Mouse (Mus musculus) T-helper 1 cell (primary cell): Measurements from ENCODE around the gene Ccn2.

Experiments used
- in situ Hi-C: fragments of 300-600 bp; cut with MboI, MseI; formaldehyde crosslinking; loops from one replicate; pipeline ENCODE4 v1.15.1; 2025; ENCODE audit warnings: high pct_unique_total_duplicates

Ccn2 gene

DNA sequence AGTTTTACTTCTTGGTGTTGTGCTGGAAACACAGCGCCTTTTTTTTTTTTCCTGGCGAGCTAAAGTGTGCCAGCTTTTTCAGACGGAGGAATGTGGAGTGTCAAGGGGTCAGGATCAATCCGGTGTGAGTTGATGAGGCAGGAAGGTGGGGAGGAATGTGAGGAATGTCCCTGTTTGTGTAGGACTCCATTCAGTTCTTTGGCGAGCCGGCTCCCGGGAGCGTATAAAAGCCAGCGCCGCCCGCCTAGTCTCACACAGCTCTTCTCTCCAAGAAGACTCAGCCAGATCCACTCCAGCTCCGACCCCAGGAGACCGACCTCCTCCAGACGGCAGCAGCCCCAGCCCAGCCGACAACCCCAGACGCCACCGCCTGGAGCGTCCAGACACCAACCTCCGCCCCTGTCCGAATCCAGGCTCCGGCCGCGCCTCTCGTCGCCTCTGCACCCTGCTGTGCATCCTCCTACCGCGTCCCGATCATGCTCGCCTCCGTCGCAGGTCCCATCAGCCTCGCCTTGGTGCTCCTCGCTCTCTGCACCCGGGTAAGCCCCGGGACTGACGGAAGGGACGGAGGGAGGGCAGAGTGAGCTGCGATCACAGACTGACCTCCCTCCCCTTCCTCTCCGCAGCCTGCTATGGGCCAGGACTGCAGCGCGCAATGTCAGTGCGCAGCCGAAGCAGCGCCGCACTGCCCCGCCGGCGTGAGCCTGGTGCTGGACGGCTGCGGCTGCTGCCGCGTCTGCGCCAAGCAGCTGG is at the start of gene Ccn2:
Ccn2 (plus strand) TSS at position 193 of the 753 bp plus-strand sequence.
- in situ Hi-C loops: no loop called here

DNA sequence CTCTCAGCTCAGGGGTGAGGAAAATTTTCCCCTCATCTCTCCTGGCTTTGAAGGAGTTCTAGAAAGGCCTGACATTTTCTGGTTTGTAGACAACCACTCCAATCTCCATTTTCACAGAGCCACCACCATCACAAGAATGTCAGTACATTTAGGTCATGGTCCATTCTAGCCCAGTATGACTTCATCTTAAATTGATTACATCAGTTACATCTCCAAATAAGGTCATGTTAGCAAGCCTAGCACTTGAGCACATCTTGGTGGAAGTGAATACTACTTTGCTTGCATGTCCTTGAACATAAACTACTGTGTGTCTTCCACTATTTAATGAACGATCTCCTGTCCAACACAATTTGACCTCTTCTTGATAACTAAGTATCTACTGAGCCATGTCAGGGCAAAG is 42.4 kb upstream of the Ccn2 start:
- in situ Hi-C loops: no loop called here

DNA sequence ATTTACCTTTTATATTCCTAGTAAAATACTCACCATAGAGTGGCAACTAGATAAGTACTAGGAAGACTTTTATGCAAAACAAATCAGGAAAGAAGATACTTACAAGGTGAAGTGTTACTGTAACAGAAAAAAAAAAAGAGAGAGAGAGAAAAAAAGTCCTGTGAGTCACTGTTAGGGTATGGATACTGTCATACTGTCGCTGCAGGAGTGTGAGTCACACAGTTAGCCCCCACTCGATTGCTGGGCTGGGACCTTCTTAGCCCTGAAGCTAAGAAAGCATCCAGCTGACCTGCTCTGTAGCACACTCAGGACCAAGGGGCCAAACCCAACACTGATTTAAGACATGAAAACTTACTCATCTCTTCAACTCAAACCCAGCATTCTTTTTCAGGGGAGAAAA is 41.2 kb upstream of the Ccn2 start:
- in situ Hi-C loops: no loop called here

DNA sequence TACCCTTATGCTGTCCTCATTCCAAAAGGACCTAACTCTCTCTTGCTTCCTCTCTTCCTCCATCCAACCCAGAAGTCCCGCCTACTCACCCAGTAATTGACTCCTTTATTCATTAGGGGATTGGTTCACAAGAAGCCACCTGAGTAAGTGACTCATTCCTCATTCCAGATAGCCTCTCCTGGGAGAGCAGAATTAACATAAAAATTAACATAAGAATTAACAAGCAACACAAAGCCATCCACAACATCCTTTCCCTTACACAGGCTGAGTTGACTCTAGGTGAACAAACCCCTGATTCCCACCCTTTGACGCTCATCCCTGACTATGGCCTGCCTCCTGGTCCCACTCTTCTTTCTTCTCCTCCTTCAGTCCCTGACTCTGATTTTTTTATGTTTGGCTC is 36.9 kb upstream of the Ccn2 start:
- in situ Hi-C loops: no loop called here

DNA sequence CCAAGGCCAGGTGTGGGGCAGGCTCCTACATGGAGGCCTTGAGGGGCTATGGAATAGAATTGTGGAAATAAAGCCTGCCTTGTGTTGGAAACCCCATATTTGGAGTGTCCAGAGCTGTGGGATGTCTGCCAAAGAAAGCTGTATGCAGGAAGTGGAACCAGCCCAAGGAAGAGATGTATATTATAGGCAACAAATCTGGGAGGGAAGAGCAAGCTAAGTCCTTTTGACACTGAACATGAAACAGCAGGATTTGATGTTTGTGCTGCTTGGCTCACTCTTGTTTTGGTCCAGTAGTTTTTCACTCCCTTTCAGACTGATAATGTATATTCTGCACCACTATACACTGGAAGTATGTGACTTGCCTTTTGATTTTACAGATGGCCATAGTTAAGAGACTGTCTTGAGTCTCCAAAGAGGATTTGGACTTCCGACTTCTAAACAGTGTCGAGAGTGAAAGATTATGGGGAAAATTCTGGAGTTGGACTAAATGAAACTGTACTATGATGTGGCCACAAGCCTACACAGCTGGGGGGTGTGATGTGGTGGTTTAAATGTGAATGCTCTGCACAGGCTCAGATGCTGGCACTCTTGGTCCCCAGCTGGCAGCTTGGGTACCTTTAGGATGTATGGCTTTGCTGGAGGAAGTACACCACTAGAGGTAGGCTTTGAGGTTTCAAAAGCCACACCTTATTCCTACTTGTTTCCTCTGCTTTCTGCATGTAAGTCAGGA is 25.4 kb upstream of the Ccn2 start:
- in situ Hi-C loops: no loop called here

DNA sequence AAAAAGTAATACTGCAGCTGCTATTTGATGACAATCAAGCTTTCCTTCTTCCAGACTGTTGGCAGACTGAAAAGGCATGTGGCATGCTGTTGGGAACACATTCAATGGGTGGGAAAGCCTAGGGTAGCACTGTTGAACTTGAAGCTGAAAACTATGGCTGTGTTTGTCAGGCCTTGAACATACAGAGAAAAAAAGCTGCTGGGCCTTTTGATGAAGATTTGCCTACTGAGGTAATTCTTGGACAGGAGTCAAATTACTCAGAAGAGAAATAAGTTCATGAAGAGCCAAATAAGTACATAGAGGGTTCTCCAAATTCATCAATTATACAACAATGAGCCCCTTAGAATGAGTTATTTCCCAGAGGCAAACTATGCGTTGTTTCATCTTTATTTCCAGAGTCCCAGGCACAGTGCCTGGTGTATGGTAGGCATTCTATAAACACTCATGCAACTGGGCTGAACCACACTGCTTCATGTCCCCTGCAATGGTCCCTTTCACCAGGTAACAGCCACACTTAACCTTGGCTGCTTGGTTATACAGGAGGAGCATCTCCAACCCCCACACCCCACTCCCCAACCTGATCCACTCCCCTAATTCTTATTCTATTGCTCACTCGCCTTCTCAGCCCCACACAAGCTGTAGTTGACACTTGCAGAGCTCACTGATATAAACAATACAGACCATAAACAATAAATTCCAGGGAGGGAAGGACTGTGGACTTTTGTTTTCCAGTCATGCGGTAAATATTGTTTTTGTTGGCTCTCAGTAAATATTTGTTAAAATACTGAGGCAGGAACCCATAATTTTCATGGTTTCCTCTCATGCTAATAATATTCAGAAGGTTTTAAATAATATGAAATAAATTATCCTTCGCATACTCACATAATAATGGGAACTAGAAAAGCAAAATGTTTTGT is 22.9 kb upstream of the Ccn2 start:
- in situ Hi-C loops: no loop called here

DNA sequence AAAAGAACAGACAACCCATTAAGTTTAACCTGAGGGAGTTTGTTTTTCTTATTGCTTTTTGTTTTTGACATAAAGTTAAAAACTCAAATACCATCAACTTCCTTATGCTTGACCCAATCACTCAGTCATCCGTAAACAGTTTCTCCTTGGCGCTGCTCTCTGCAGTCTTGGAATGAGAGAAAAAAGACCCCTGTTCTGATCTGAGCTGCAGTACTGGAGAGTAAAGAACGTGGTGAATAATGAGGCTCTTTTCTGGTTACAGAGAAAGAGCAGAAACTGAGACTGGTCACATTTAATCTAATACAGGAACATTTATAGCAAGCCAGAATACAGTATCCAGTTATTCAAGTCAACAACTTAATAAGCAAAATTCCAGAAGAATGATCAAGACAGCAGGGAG is 21.8 kb upstream of the Ccn2 start:
- in situ Hi-C loops: no loop called here

DNA sequence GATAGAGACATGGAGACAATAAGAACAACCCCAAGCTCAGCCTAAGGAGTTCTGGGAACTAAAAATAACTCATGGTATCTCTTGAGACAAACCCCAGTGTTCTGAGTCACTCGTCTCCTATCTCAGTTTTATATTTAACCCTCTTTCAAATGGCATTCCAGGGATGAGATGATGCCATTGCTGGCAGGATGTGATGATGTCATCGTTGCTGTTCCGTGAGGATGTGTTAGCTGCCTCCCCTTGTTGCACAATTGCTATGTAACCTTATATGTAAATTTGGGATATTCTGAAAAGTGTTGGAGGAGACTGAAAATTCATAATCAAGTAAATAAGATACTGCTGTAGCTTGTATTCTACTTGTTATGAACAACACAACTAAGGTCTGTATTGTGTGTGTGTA is 14.2 kb upstream of the Ccn2 start:
- in situ Hi-C loops: no loop called here

DNA sequence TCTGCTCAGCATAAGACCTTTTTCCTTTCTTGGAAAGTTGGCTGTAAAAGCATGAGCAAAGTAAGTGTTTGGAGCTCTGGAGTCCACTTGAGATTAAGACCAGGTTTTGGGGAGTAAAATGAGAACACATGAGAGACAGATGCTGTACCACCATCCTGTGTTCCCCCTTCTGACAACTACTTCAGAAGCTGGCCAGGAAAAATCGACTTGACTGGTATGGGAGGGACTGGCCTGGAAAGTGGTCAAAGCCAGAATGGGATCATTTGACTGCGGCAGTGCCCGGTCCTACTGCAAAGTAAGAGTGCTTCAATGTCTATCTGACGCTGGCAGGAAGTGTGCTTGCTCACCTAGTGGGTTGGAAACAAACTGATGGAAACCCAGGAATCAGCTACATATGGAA is 6.4 kb upstream of the Ccn2 start:
- in situ Hi-C loops: loop anchor here (5.0 kb wide), 1 partner anchor 207 kb away; no protein-coding TSS in a partner anchor

DNA sequence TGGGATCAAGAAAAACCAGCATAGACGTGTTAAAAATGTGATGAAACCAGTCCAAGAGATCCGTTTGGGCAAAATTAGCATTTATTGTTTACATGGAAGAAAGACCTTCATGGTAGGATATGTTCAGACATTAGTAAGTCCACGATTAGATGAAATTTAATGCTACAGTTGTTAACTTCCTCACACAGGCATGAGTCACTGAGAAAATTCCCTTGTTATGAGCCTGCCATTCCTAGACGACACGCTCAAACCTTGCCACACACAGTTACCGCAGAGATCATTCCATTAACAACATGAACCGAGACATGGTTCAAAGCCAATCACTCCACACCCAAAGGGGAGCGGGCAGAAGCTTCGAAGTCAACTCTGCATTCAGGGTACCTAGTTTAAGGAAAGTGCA is 6.0 kb upstream of the Ccn2 start:
- in situ Hi-C loops: loop anchor here (5.0 kb wide), 1 partner anchor 207 kb away; no protein-coding TSS in a partner anchor

DNA sequence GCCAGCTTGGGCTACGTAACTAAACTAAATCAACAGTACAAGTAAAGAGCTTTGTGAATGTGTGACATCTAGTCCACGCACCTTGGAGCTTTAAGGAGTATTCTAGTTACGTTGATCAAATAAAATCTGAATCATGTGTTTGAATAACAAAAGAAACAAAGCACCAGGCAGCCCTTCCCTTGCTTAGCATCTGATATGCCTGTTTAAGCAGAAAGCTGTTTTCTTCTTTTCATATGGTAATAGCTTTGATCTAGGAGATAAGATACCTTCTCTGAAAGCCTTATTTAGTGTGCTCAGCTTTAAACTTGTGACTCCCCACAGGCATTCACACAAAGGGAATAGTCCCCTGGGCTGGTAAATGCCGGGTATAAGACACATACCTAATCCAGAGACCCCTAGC is 4.7 kb upstream of the Ccn2 start:
- in situ Hi-C loops: no loop called here

DNA sequence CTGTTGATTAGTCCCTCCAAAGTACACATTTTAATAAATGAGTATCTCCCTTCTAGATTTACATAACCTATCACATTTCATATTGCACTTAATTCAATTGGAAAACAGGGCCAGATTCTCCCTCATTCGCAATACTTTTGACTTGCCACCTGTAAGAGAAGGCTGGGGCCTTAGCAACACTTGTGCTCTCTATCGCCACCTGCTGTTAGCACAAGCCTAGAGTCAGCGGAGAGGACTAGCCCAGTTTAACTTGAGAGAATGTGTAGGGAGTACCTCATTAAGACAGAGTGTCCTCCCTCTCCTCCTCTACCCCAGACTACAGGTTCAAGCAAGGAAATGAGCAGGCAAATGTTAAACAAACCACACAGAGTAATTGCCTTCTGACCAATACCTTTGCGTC is 4.1 kb upstream of the Ccn2 start:
- in situ Hi-C loops: no loop called here

DNA sequence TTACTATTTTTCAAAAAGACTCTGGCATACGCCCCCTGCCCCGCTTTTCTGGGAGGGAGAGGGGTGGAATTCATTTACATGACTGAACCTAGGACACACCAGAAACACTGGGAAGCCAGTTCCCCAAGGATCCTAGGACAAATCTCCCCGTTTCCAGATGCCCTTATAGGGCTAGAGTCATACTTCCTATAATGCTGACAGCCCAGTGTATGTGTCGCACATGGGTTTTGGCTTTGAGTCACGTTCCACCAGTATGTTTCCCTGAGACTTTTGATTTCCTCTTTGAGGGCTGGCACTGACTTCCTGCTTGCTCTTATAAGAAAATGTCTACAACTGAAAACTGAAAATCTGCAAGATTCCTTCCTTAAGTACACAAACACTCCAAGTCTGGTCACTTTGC is 3.5 kb upstream of the Ccn2 start:
- in situ Hi-C loops: no loop called here

DNA sequence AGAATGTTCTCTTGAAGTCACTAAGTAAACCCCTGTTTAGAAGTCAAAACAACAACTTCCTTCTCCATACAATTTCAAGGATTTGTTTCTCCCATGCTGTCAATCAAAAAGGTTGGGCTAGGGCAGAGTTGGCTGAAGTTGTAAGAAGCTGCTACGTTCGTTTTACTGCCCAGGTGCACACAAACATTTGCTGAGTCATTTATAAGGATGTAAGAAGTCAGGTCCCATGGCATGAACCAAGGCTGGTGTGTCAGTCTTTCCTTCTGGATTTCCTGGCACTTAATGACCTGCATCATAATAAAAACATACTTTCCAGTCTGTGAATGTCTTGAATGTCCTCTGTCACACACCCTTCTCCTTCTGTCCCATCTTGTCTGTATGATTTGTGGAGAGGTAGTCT is 2.9 kb upstream of the Ccn2 start:
- in situ Hi-C loops: no loop called here

DNA sequence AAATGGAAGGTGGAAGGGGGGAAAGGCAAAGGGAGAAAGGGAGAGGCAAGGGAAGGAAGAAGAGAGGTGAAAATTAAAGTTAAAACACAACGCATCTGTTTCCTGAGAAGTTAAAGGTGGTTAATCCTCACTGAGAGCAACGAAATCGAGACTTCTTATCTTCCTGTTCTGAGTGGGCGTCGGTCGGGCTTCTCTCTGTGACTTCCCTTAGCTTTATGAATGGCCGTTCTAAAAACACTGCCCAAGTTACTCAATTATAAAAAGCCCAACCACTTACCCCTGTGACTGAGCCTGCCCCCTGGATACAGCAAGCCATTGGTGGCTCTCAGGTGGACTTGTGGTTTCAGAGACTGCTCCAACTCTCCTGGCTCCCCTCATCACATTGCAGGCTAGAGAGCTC is 2.3 kb upstream of the Ccn2 start:
- in situ Hi-C loops: no loop called here

DNA sequence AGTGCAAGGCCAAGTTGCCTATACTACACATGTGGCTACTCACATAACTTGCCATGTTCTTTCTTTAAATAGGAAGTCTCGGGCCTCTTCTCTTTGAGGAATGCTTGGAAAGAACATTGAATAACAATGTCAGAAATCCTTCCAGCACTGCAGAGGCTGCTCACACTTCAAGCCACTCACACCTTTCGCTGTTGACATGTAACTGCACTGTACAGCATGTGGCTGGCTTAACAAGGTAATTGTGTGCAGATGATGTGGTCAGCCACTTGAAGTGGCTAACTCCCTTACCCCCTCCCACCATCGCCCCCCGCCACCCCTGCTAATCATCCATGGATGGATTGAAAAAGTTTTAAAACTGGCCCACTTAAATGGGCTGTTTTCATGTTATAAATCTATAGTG is 1.7 kb upstream of the Ccn2 start:
- in situ Hi-C loops: no loop called here

DNA sequence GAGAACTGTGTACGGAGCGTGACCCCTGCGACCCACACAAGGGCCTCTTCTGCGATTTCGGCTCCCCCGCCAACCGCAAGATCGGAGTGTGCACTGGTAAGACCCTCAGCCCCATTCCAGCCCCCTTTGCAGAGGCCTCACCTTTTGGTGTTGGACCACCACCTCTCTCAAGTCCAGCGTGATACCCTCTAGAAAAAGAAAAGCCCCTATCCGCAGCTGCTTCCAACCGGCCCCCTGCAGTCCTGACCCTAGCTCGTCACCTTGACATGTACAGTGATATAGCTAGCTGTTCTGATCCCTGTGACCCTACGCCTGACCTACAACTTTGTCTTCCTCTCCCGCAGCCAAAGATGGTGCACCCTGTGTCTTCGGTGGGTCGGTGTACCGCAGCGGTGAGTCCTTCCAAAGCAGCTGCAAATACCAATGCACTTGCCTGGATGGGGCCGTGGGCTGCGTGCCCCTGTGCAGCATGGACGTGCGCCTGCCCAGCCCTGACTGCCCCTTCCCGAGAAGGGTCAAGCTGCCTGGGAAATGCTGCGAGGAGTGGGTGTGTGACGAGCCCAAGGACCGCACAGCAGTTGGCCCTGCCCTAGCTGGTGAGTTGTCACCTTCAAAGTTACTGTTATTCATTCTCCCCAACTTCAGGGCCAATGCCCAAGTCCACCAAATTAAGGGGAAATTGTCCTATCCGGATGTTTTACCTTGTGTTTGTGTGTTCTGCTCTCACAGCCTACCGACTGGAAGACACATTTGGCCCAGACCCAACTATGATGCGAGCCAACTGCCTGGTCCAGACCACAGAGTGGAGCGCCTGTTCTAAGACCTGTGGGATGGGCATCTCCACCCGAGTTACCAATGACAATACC is 994 bp downstream of the Ccn2 start:
- in situ Hi-C loops: no loop called here

DNA sequence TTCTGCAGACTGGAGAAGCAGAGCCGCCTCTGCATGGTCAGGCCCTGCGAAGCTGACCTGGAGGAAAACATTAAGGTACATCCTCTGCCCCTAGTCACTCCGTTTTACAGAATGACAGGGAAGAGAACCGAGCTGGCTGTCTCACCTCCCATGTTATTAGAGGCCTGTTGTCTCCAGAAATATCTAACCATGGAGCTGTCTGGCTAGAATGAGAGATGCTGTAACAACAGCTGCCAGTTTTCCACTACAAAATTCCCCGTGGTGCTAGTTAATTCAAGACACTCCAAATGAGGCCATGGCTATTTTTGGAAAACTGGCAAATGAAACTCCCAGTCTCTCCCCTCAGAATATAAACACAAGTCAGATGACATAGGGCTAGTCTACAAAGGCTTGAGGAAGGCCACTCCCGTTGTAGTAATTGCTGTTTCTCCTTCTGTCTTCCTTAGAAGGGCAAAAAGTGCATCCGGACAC is 1.7 kb downstream of the Ccn2 start:
- in situ Hi-C loops: no loop called here

DNA sequence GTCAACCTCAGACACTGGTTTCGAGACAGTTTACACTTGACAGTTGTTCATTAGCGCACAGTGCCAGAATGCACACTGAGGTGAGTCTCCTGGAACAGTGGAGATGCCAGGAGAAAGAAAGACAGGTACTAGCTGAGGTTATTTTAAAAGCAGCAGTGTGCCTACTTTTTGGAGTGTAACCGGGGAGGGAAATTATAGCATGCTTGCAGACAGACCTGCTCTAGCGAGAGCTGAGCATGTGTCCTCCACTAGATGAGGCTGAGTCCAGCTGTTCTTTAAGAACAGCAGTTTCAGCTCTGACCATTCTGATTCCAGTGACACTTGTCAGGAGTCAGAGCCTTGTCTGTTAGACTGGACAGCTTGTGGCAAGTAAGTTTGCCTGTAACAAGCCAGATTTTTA is 2.5 kb downstream of the Ccn2 start:
- in situ Hi-C loops: no loop called here

DNA sequence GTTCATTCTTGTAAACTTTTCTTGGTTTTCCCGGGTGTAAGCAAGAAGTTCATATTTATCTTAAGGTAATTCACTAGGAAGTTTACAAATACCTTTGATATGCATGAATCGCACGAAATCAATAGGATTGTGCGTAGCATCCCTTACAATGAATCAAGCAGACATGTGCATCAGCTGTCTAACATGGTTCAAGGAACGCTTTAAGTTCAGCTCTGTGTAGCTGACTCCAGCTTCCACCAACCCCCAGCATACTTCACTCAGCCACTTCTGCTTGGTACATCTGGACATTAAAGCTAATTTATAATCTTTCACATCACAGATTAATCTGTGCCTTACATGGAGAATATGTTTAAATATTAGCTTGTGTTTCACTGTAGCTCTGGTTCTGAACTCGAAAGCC is 3.5 kb downstream of the Ccn2 start:
- in situ Hi-C loops: no loop called here

DNA sequence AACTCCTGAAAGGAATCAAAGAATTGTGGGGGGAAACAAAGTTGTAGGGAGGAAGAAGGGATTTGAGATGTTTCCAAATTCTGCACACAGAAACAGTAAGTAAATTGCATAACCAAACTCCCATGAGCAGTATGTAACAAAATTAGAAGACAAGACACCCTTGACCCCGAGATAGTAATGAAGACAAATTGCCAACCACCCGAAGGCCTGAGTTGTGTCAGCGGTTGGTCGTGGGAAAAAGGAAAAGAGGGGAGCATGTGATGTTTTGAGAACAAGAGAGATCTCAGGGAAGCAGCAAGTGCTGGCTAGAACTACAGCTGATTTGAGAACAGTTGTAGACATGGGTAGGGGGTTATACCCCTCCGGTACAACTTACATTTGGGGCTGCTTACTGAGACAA is 4.6 kb downstream of the Ccn2 start:
- in situ Hi-C loops: no loop called here
